Mouse (Mus musculus) intestine, postnatal 0 days (tissue): ENCODE measurements at regions not wholly inside any gene's neighbourhood (a gene's known extent, or its start where the extent isn't known, plus 50 kb on each side); places are given as distances from the start of the nearest gene placed in this dataset.

Source experiments
- ATAC-seq: fragments of 200-750 bp; cut with Nextera tagmentation; 2 replicates; pipeline ENCODE4 v1.8.0; 2017; ENCODE audit warnings: mild to moderate bottlenecking, moderate TSS enrichment, moderate library complexity
- H3K27ac ChIP-seq: fragments of 300-500 bp; sonication (generic); 2 replicates; pipeline ENCODE4 v1.5.1; 2014; ENCODE audit warnings: mild to moderate bottlenecking, low read depth, low read length, moderate library complexity
- H3K27me3 ChIP-seq: fragments of 300-500 bp; sonication (generic); replicated peaks from 2 replicates; pipeline ENCODE4 v1.6.1; 2014; ENCODE audit warnings: low read length, mixed read lengths; ENCODE audit not compliant: control insufficient read depth, insufficient read depth
- H3K36me3 ChIP-seq: fragments of 300-500 bp; sonication (generic); 2 replicates; pipeline ENCODE4 v1.6.1; 2014; ENCODE audit warnings: mild to moderate bottlenecking, moderate library complexity; ENCODE audit not compliant: control insufficient read depth, insufficient read depth
- H3K4me1 ChIP-seq: fragments of 300-500 bp; sonication (generic); replicated peaks from 2 replicates; pipeline ENCODE4 v1.6.1; 2014; ENCODE audit warnings: antibody characterized with exemption, low read length, mixed read lengths; ENCODE audit not compliant: control insufficient read depth, insufficient read depth
- H3K4me2 ChIP-seq: fragments of 300-500 bp; sonication (generic); replicated peaks from 2 replicates; pipeline ENCODE4 v1.6.1; 2014; ENCODE audit warnings: low read depth, mild to moderate bottlenecking, moderate library complexity
- H3K4me3 ChIP-seq: fragments of 300-500 bp; sonication (generic); 2 replicates; pipeline ENCODE4 v1.5.1; 2014; ENCODE audit warnings: low read depth, low read length
- H3K9ac ChIP-seq: fragments of 300-500 bp; sonication (generic); 2 replicates; pipeline ENCODE4 v1.6.1; 2014; ENCODE audit warnings: mild to moderate bottlenecking, low read depth, low read length
- H3K9me3 ChIP-seq: fragments of 300-500 bp; sonication (generic); 2 replicates; pipeline ENCODE4 v1.6.1; 2016; ENCODE audit warnings: mixed run types; ENCODE audit not compliant: control insufficient read depth
- CTCF ChIP-seq: sonication (generic); IDR thresholded peaks from 2 replicates; pipeline ENCODE4 v1.5.1; 2016; ENCODE audit warnings: low read depth, mild to moderate bottlenecking, control low read depth, antibody characterized with exemption, moderate library complexity
- WGBS: fragments of 180-500 bp; shearing (Covaris S2); extraction: QIAGEN DNeasy Blood & Tissue Kit; methylation state at CpG from one replicate; pipeline ENCODE4 v1.1.7; 2014; 5-methylcytosine and 5-hydroxymethylcytosine counted together

DNA sequence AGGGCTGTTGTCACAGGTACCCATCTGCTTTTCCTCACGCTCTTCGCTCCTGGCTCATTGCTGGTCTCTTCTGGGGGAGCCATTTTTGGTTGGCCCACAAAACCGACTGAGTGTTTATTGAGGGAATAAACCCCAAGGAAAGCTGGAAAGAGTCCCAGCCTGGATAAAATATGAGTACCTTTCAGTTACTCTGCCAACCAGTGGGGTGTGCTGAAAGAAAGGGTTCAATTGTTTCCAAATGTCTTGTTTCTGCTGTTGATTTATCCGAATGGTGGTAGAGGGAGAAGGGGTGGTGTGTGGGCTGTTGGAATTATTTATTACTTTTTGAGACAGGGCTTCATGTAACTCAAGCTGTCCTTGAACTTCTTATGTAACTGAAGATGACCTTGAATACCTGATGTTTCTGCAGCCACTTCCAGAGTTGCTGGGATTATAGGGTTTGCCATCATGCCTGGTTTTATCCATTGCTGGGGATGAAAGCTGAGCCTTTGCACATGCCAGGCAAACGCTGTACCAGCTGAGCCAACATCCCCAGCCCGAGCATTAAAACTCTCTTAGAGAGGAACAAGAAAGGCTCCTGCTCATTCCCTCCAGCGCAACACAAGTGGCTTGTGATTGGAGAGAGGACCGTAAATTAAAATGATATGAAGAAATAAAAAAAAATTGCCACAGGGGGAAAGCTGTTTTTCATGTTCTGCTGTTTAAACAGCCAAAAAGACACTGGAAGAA lies 194.1 kb downstream of the Hhipl2 start:
- Histone ChIP-seq H3K27ac (no peak overlapping the region), H3K4me2 (no peak overlapping the region), H3K9ac (no peak overlapping the region), H3K36me3 (no peaks in the 10 kb centered on the region), H3K4me3 (no peak overlapping the region), H3K27me3 (no peaks in the 10 kb centered on the region), H3K9me3 (no peaks in the 10 kb centered on the region), H3K4me1 (no peaks in the 10 kb centered on the region)
- no peak for ATAC-seq
- TF ChIP-seq CTCF: no peak
- WGBS: 68% methylated on average over 8 of the region's 8 CpGs

DNA sequence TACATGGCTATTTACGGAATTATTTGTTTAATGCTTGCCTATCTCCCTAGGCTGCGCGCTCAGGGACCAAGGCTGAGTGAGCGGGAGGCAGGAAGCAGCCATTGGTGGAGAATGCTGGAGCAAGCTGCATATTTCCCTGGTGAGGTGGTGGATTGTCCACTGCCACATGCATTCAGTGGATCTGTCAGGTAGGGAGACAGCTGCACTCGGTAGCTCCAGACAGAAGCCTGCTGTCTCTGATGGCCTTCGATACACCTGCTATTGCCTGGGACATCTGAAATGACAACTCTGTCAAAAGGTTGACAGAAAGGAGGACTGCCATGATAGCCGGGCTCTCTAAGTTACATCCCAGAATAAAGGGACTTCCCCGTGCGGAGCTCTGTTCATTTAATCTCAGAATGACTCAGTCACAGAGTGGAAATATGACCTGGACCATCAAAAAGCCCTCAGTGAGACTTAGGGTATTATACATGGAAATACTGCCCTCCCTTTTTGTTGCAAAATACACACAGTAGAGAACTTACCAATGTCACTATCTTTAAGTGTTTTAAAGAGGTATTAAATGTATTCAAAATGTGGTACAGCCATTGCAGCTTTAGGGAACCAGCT lies 201.5 kb downstream of the Hhipl2 start:
- TF ChIP-seq CTCF: no peak
- Histone ChIP-seq H3K4me1 (no peaks in the 10 kb centered on the region), H3K9ac (no peak overlapping the region), H3K36me3 (no peaks in the 10 kb centered on the region), H3K4me2 (no peak overlapping the region), H3K4me3 (no peak overlapping the region), H3K27me3 (no peaks in the 10 kb centered on the region), H3K27ac (no peak overlapping the region), H3K9me3 (no peaks in the 10 kb centered on the region)
- ATAC-seq: no peak
- WGBS: 77% methylated on average over 9 of the region's 9 CpGs

DNA sequence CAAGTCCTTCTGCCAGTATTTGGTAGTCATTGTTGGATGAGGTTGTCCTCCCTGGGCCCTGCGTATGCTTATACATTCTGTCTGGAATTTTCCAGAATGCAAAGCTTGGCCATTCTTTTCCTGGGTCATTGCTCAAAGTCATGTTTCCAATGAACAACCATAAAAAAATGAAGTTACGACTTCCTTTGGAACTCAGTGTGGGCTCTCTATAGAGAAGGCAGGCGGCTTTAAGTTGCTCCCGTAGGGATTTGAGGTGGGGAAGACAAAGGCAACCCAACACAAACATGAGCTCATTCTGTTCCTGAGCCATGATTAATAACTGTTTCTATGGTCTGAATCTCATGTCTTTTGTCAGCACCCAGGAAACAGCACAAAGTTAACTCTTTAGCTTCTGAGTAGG lies 204.3 kb downstream of the Hhipl2 start:
- no peak for TF ChIP-seq CTCF
- no peak overlapping the region for H3K4me2 ChIP-seq
- 70% methylated on average over 4 of the region's 4 CpGs for WGBS

DNA sequence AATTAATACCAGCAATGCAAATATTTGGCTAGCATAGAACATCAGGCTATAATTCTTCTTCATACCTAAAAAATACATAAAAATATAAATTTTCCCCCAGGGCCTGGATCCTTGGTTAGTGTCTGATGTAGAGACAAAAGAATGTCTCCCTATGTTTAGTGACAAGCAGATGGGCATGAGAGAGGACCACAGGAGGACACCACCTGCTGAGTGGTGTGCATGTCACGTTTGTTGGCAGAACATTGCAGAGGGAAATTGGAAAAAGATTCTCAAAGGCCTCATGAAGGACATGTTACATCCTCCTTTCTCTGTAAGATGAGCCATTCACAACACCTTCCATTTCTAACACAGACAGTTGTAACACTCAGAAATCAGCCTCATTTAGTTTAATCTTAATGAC lies 206.3 kb downstream of the Hhipl2 start:
- no peaks in the 10 kb centered on the region for H3K27me3 ChIP-seq
- TF ChIP-seq CTCF: no peak
- no peaks in the 10 kb centered on the region for H3K36me3 ChIP-seq
- no peaks in the 10 kb centered on the region for H3K9me3 ChIP-seq
- no peak overlapping the region for H3K4me3 ChIP-seq
- no peaks in the 10 kb centered on the region for H3K4me1 ChIP-seq
- ATAC-seq: no peak
- 59% methylated on average over 1 of the region's 1 CpGs for WGBS
- H3K4me2 ChIP-seq: no peak overlapping the region
- H3K9ac ChIP-seq: no peak overlapping the region
- H3K27ac ChIP-seq: no peak overlapping the region

More for the DNA sequence above, 204.3 kb downstream of the Hhipl2 start:
- no peaks in the 10 kb centered on the region for H3K4me1 ChIP-seq
- no peaks in the 10 kb centered on the region for H3K36me3 ChIP-seq
- H3K4me3 ChIP-seq: no peak overlapping the region
- H3K9ac ChIP-seq: no peak overlapping the region
- H3K9me3 ChIP-seq: no peaks in the 10 kb centered on the region
- ATAC-seq: no peak
- H3K27me3 ChIP-seq: no peaks in the 10 kb centered on the region
- no peak overlapping the region for H3K27ac ChIP-seq

DNA sequence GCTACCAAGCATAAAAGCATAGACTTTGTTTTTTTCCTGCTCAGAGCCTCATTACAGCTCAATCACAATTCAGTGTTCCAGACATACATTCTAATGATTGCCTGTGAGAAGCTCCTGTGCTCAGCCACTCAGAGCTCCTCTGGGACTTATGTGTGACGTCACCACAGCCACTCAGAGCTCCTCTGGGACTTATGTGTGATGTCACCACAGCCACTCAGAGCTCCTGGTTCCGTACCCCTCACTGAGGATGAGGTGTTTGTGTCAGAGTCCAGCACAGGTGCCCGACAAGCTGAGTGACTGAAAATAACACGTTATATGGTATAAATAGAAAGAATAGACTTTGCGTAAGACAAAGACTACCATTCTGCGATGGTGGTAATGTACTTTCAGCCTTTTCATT lies 215.8 kb downstream of the Hhipl2 start:
- Histone ChIP-seq H3K9ac (no peak overlapping the region), H3K36me3 (no peaks in the 10 kb centered on the region), H3K4me3 (no peak overlapping the region), H3K27ac (no peak overlapping the region), H3K4me1 (no peaks in the 10 kb centered on the region), H3K9me3 (no peaks in the 10 kb centered on the region), H3K4me2 (no peak overlapping the region), H3K27me3 (no peaks in the 10 kb centered on the region)
- no peak for TF ChIP-seq CTCF
- 79% methylated on average over 6 of the region's 6 CpGs for WGBS
- no peak for ATAC-seq

DNA sequence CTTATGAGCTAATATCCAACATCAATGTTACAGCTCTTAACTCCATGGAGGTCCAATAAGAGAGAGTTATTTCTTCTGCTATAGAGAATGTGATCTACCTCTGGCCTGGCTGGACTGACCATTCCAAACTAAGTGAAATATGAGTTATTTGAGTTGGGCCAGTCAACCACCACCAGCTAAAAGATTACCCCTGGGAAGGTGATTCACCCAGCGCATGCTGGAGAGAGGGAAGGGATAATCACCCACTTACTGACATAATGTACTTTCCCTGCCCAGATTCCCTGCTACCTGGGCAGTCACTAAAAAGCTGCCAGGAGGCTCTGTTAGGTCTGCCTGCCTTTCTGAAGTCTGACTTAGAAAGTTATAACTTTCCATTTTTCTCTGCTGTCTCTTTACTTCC lies 216.8 kb downstream of the Hhipl2 start:
- Histone ChIP-seq H3K9ac (no peak overlapping the region), H3K4me1 (no peaks in the 10 kb centered on the region)

More for the DNA sequence above, 216.8 kb downstream of the Hhipl2 start:
- Histone ChIP-seq H3K36me3 (no peaks in the 10 kb centered on the region), H3K9me3 (no peaks in the 10 kb centered on the region), H3K27ac (no peak overlapping the region), H3K27me3 (no peaks in the 10 kb centered on the region), H3K4me2 (no peak overlapping the region), H3K4me3 (no peak overlapping the region)
- ATAC-seq: no peak
- no peak for TF ChIP-seq CTCF
- 90% methylated on average over 1 of the region's 1 CpGs for WGBS
